Mouse (Mus musculus): ENCODE measurements around the gene Srsf5. TPM values are rescaled to one million over a fixed set of nuclear protein-coding genes. Genes with fewer than 3 reads are reported as not detected.

Gene Srsf5
- total and polyA plus RNA-seq, 2 experiments from 2014 or later, result 222 to 486 TPM

DNA sequence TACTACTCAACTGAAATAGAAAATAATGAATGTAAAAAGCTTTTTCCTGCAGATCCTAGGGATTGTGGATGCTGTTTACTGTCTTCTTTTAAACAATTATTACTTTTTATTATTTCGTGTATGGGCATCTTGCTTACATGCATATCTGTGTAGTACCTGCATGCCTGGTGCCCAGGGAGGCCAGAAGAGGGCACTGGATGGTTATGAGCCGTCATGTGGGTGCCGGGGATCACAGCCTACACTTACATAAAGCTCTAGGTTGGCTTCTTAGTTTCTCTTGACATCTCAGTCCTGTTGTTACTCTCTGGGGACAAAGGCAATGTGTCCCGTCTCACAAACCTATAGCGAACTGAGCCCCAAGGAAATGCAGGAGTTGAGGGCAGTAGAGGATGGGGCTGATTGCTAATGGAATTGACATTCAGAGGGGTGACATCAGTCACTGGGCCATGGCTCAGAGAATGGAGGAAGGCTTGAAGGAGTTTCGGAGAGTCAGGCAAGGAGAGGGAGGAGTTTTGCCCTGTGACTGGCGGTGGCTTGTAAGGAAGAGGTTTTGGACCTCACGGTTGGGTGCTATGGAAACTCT lies 47.3 kb downstream of the Srsf5 start:
- no peak overlapping the region for H3K9ac ChIP-seq (replicated peaks; ENCODE audit: low read length)
- no peaks in the 10 kb centered on the region for H3K9me3 ChIP-seq (ENCODE audit: low read length)
- no peaks in the 10 kb centered on the region for H3K4me1 ChIP-seq (ENCODE audit: insufficient read depth, low read length)
- no peak for ATAC-seq
- DNase-seq (ENCODE audit: low spot score), result peak; percentile 9
- H3K36me3 ChIP-seq (ENCODE audit: insufficient read depth, low read length), result no peaks in the 10 kb centered on the region
- H3K27ac ChIP-seq, result no peak overlapping the region
- no peak overlapping the region for H3K4me2 ChIP-seq (ENCODE audit: low read depth, low read length)
- H3K4me3 ChIP-seq (ENCODE audit: low read length), result no peak overlapping the region
- no peaks in the 10 kb centered on the region for H3K27me3 ChIP-seq (ENCODE audit: insufficient read depth, low read length)
- peak; percentile 51 for TF ChIP-seq CTCF (IDR thresholded peaks at IDR 0.05; ENCODE audit: low read depth)
- 72% methylated on average over 8 of the region's 8 CpGs for WGBS

DNA sequence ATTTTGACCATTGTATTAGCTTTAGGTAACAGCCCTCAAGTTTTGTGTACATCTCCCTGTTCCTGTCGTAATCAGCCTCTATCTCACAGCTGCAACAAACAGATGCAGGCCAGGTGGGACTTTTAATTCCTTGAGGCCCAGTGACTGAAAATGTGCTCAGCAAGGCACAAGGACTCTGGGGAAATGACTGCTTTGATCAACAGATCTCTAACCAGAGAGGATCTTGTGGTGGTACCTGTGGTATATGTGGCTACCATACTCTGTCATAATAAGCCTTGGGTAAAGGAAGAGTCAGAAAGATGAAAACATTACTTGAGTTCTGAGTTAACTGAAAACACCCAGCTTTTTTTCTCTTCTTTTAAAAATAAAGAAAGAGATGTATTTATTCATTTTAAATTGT lies 48.5 kb downstream of the Srsf5 start:
- TF ChIP-seq CTCF (IDR thresholded peaks at IDR 0.05; ENCODE audit: low read depth), result no peak
- 89% methylated on average over 1 of the region's 1 CpGs for WGBS
- ATAC-seq (no peak), DNase-seq (ENCODE audit: low spot score) (no peak)
- no peak overlapping the region for H3K27ac ChIP-seq
- no peak overlapping the region for H3K4me3 ChIP-seq (ENCODE audit: low read length)
- 0 out of 2 replicates have a peak, but pooled peaks cover 3% of the 10 kb centered on the region for H3K4me1 ChIP-seq (ENCODE audit: insufficient read depth, low read length)
- H3K9ac ChIP-seq (replicated peaks; ENCODE audit: low read length), result no peak overlapping the region
- H3K9me3 ChIP-seq (ENCODE audit: low read length), result no peaks in the 10 kb centered on the region
- no peak overlapping the region for H3K4me2 ChIP-seq (ENCODE audit: low read depth, low read length)
- no peaks in the 10 kb centered on the region for H3K27me3 ChIP-seq (ENCODE audit: insufficient read depth, low read length)
- H3K36me3 ChIP-seq (ENCODE audit: insufficient read depth, low read length), result no peaks in the 10 kb centered on the region

DNA sequence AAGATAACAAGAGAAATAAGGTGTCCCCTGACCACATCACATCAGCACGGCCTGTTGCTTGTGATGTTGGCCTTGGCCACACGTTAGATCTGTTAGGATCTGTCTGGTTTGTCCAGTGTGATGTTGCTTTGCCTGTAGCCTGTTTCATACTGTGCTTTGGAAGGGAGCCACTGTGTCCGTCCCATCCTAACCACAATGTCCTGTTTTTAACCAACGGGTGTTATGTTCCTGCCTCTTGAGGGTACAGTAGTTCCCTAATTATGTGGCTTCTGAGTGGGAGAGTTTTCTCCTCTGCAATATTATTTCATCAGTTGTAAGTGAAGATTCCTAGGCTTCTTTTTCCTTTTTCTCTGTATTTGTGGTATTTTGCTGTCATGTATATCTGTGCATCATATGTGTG lies 50.0 kb downstream of the Srsf5 start:
- Histone ChIP-seq H3K9ac (replicated peaks; ENCODE audit: low read length) (no peak overlapping the region), H3K36me3 (ENCODE audit: insufficient read depth, low read length) (no peaks in the 10 kb centered on the region), H3K4me2 (ENCODE audit: low read depth, low read length) (no peak overlapping the region), H3K9me3 (ENCODE audit: low read length) (no peaks in the 10 kb centered on the region), H3K27me3 (ENCODE audit: insufficient read depth, low read length) (no peaks in the 10 kb centered on the region), H3K4me3 (ENCODE audit: low read length) (no peak overlapping the region), H3K27ac (no peak overlapping the region), H3K4me1 (ENCODE audit: insufficient read depth, low read length) (0 out of 2 replicates have a peak, but pooled peaks cover 3% of the 10 kb centered on the region)
- ATAC-seq (no peak), DNase-seq (ENCODE audit: low spot score) (no peak)
- WGBS, result 96% methylated on average over 4 of the region's 4 CpGs
- no peak for TF ChIP-seq CTCF (IDR thresholded peaks at IDR 0.05; ENCODE audit: low read depth)

DNA sequence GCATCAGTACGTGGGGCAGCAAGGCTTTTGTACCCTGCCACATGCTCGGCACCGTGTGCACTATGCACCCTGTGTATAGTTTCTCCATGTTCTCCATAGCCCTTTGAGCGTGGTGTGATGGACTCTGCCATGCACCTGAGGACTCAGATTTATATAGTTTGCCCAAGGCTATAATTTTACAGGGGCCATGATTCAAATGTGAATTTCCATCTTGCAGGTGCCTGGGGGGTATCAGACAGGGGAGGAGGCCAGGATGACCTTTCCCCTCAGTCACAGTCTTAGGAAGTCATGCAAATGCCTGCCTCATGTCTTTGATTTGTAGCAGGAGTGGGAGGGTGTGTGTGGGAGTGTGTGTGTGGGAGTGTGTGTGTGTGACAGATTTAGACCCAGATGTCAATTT lies 52.3 kb downstream of the Srsf5 start:
- no peaks in the 10 kb centered on the region for H3K27me3 ChIP-seq (ENCODE audit: insufficient read depth, low read length)
- no peaks in the 10 kb centered on the region for H3K36me3 ChIP-seq (ENCODE audit: insufficient read depth, low read length)
- H3K4me1 ChIP-seq (ENCODE audit: insufficient read depth, low read length), result 0 out of 2 replicates have a peak, but pooled peaks cover 3% of the 10 kb centered on the region
- H3K9me3 ChIP-seq (ENCODE audit: low read length), result no peaks in the 10 kb centered on the region
- ATAC-seq (no peak), DNase-seq (ENCODE audit: low spot score) (no peak)
- no peak overlapping the region for H3K9ac ChIP-seq (replicated peaks; ENCODE audit: low read length)
- no peak overlapping the region for H3K27ac ChIP-seq
- no peak for TF ChIP-seq CTCF (IDR thresholded peaks at IDR 0.05; ENCODE audit: low read depth)
- H3K4me3 ChIP-seq (ENCODE audit: low read length), result no peak overlapping the region
- 54% methylated on average over 4 of the region's 4 CpGs for WGBS
- no peak overlapping the region for H3K4me2 ChIP-seq (ENCODE audit: low read depth, low read length)

DNA sequence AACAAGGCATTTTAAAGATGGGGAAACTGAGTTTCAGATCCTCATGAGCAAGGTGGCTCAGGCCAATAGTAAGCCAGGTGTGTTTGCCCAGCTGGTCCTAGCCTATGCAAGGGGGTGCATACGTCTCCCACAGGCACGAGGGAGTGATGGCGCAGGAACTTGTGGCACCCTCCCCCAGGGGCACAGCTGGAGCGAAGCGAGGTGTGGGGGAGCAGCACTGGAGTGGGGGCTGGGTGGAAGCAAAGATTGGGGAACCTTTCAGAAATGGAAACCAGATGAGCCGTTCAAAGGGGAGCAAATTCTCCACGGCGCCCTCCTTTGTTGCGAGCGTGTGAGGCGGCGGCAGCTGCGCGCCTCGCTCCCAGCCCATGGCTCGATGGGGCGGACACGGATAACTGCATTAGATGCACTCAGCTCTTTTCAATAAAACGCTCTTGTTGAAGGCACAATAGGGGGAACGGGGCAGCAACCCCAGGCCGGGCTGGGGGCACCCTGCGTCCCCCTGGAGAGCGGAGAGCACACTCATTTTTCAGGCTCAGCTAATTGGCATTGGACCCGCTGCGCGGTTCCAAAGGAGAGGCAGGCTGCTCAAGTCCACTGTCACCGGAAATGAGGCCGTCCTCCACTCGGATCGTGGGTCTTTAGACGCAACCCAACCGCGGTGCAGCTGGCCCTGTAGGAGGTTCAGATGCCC lies 53.4 kb downstream of the Srsf5 start:
- no peaks in the 10 kb centered on the region for H3K27me3 ChIP-seq (ENCODE audit: insufficient read depth, low read length)
- 0 out of 2 replicates have a peak, but pooled peaks cover 3% of the 10 kb centered on the region for H3K4me1 ChIP-seq (ENCODE audit: insufficient read depth, low read length)
- no peak for TF ChIP-seq CTCF (IDR thresholded peaks at IDR 0.05; ENCODE audit: low read depth)
- H3K27ac ChIP-seq, result no peak overlapping the region
- no peak overlapping the region; the same call in 1 of the 2 replicates for H3K9ac ChIP-seq (replicated peaks; ENCODE audit: low read length)
- 2% methylated on average over 33 of the region's 33 CpGs for WGBS
- H3K9me3 ChIP-seq (ENCODE audit: low read length), result no peaks in the 10 kb centered on the region
- H3K36me3 ChIP-seq (ENCODE audit: insufficient read depth, low read length), result no peaks in the 10 kb centered on the region
- DNase-seq (ENCODE audit: low spot score) (peak; percentile 41), ATAC-seq (peak; percentile 56)
- H3K4me2 ChIP-seq (ENCODE audit: low read depth, low read length), result peak overlapping the region; percentile 47
- H3K4me3 ChIP-seq (ENCODE audit: low read length), result peak overlapping the region; percentile 22

Other genes with a start within 250 kb of the Srsf5 start
- gene Ccdc177, start 184.8 kb upstream of the Srsf5 start, total RNA-seq (2014; rRNA removed), result 18.6 and 23.7 TPM in 2 replicates
- 1.8 and 2.0 TPM in 2 replicates for gene Ccdc177, start 184.8 kb upstream of the Srsf5 start, polyA plus RNA-seq (2015; fragmentation: Nextera tagmentation; extraction: Ambion mirVana)
- gene Susd6, start 155.0 kb upstream of the Srsf5 start, total RNA-seq (2014; rRNA removed), result 21.3 and 26.3 TPM in 2 replicates
- gene Susd6, start 155.0 kb upstream of the Srsf5 start, polyA plus RNA-seq (2015; fragmentation: Nextera tagmentation; extraction: Ambion mirVana), result 9.2 and 9.9 TPM in 2 replicates
- gene Slc10a1, start 23.2 kb downstream of the Srsf5 start, total RNA-seq (2014; rRNA removed), result not detected in 2 replicates
- 0.11 TPM in 2 replicates for gene Slc10a1, start 23.2 kb downstream of the Srsf5 start, polyA plus RNA-seq (2015; fragmentation: Nextera tagmentation; extraction: Ambion mirVana)
- gene Smoc1, start 81.3 kb downstream of the Srsf5 start, total RNA-seq (2014; rRNA removed), result 32.7 and 42.0 TPM in 2 replicates
- gene Smoc1, start 81.3 kb downstream of the Srsf5 start, polyA plus RNA-seq (2015; fragmentation: Nextera tagmentation; extraction: Ambion mirVana), result 30.5 and 31.5 TPM in 2 replicates

Measured in hindbrain, postnatal 0 days (tissue).